Mouse (Mus musculus) heart, adult 18-20 months (tissue): ENCODE data around the gene Olfr816. TPM values are rescaled to one million over a fixed set of nuclear protein-coding genes. Genes with fewer than 3 reads are reported as not detected.
"Not testable (repeated sequence)": the region's sequence is repeated elsewhere in the genome, so short reads cannot be mapped to it uniquely, and the experiment has no call there.

ENCODE experiments used
- DNase-seq, 2 experiments: peaks; one replicate each; pipeline ENCODE4 v3.0.0; 2021 to 2022; ENCODE audit warnings: mixed read lengths in 1 of 2
- long read RNA-seq, 2 experiments: library from polyadenylated mRNA; stranded (forward); transcript quantifications; one replicate each; pipeline ENCODE4 v2.0.0; 2021
- total RNA-seq, 2 experiments: library from RNA; stranded (reverse); gene quantifications; 2 replicates each; pipeline ENCODE4 v1.2.3; 2021

The Olfr816 gene
- total RNA-seq: not detected
- long read RNA-seq, experiment 1: 0 reads
- long read RNA-seq, experiment 2: 0 reads

- DNase-seq: no peak
These were observed at the start of gene Olfr816 for GRCm38 (mm10) chr10:129915497-129915896. Gene Olfr816 (minus strand): TSS chr10:129915597.

DNA sequence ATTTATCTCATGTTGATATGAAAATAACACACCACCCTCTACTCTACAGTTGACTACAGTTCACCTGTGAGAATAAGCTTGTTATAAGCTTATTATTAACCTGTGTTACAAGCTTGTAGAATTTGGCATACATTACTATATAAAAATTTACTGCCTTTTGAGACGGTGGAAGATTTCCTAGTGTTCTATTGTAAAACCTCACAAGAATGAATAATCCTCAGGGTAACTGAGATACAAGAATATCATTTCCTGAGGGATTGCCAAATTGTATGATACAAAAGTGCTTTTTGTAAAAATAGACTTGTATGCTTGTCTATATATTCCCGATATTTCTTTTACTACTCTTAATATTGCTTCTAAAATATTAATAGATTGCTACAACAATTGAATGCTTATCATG is 33.6 kb upstream of the Olfr816 start, which contains the start of gene Olfr818:
Olfr818 (minus strand) TSS at position 101 of the 400 bp plus-strand sequence.
- DNase-seq: no peak

DNA sequence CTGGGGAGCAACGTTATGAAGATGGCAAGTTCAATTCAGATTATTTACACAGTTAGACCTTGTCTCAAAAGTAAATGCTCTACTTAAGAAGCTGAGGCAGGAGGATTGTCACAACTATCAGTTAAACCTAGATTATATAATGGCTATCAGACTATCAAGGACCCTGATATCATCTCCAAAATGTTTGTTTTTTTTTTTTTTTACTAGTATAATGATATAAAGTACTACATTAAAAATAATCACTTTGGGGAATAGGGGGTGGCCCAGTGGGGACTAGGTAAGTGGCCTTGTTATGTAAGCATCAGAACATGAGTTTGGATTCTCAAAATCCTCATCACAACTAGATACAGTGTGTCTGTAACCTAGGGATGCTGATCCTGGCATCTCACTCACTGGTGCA is 9.6 kb downstream of the Olfr816 start, which contains the start of gene Olfr815:
Olfr815 (minus strand) TSS at position 101 of the 400 bp plus-strand sequence.
- not testable (repeated sequence) for DNase-seq

GRCm38 (mm10) chr10:129885934-129886333 is 29.5 kb downstream of the Olfr816 start:
- DNase-seq: no peak

DNA sequence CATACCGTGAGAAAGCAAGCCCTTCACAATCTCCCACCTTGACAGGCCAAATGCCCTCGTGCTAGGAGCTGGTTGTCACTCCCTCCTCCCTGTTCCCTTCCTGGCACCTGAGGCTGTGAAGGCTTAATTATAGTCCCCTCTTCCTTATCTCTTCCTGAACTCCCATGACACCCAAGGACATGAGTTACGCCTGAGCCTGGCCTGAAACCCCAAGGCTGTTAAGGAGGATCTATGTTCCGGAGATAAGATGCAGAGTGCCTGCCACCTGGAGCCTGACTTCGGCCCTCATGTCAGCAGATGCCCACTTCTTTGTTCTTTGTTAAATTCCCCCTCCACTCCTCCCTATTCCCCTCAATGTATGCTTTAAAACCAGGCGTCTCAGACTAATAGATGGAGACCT is 29.9 kb downstream of the Olfr816 start:
- DNase-seq: not testable (repeated sequence)

GRCm38 (mm10) chr10:129879751-129880150 is 35.6 kb downstream of the Olfr816 start, which contains the start of gene Olfr814:
Gene Olfr814 (minus strand): TSS chr10:129879851.
- not testable (repeated sequence) for DNase-seq

Other genes starting within 250 kb of the Olfr816 start
- not detected for gene Olfr801, start 241.7 kb downstream of the Olfr816 start, total RNA-seq
- not detected for gene Olfr802, start 227.4 kb downstream of the Olfr816 start, total RNA-seq
- gene Olfr803, start 221.3 kb downstream of the Olfr816 start, total RNA-seq: not detected
- gene Olfr804, start 212.4 kb downstream of the Olfr816 start, total RNA-seq: not detected
- not detected for gene Olfr805, start 186.2 kb downstream of the Olfr816 start, total RNA-seq
- gene Olfr806, start 173.7 kb downstream of the Olfr816 start, total RNA-seq: not detected
- gene Olfr807, start 157.8 kb downstream of the Olfr816 start, total RNA-seq: not detected
- gene Olfr808, start 150.1 kb downstream of the Olfr816 start, total RNA-seq: not detected
- gene Olfr809, start 141.0 kb downstream of the Olfr816 start, total RNA-seq: not detected
- gene Olfr810, start 120.7 kb downstream of the Olfr816 start, total RNA-seq: not detected
- gene Olfr811, start 111.2 kb downstream of the Olfr816 start, total RNA-seq: not detected
- not detected for gene Olfr812, start 69.5 kb downstream of the Olfr816 start, total RNA-seq
- gene Olfr813, start 60.2 kb downstream of the Olfr816 start, total RNA-seq: not detected
- not detected for gene Olfr814, start 35.7 kb downstream of the Olfr816 start, total RNA-seq
- gene Olfr815, start 9.7 kb downstream of the Olfr816 start, total RNA-seq: not detected
- gene Olfr818, start 33.5 kb upstream of the Olfr816 start, total RNA-seq: not detected
- not detected for gene Olfr819, start 51.7 kb upstream of the Olfr816 start, total RNA-seq
- not detected for gene Olfr247, start 60.5 kb upstream of the Olfr816 start, total RNA-seq
- gene Gm10310, start 69.5 kb upstream of the Olfr816 start, total RNA-seq: not detected
- not detected for gene Olfr820, start 97.0 kb upstream of the Olfr816 start, total RNA-seq
- gene Olfr821, start 114.8 kb upstream of the Olfr816 start, total RNA-seq: not detected
- not detected for gene Olfr822, start 155.6 kb upstream of the Olfr816 start, total RNA-seq
- not detected for gene Olfr823, start 199.8 kb upstream of the Olfr816 start, total RNA-seq
- gene Olfr824, start 214.4 kb upstream of the Olfr816 start, total RNA-seq: not detected